Mouse (Mus musculus) ES-E14 (cell line): ENCODE results near the gene Trpm3. TPM values are rescaled to one million over a fixed set of nuclear protein-coding genes. Genes with fewer than 3 reads are reported as not detected.

Source experiments
- DNase-seq: peaks from one replicate; pipeline ENCODE4 v3.0.0-alpha.2; 2013; ENCODE audit warnings: low read depth, low spot score
- H3K27ac ChIP-seq: 2 replicates; pipeline ENCODE4 v1.5.1; 2012; ENCODE audit warnings: low read depth, mild to moderate bottlenecking, low read length, moderate library complexity, mixed read lengths; ENCODE audit not compliant: poor library complexity, insufficient read depth, severe bottlenecking
- H3K36me3 ChIP-seq: 2 replicates; pipeline ENCODE4 v1.6.1; 2012; ENCODE audit warnings: mild to moderate bottlenecking, low read length, moderate library complexity, mixed read lengths; ENCODE audit not compliant: control insufficient read depth, poor library complexity, insufficient read depth, severe bottlenecking
- H3K4me1 ChIP-seq, 2 experiments: fragments of 150-350 bp in 1 of 2; sonication (generic) in 1 of 2; 2 replicates each; pipeline ENCODE4 v1.6.1; 2012; ENCODE audit warnings: low read length in 2 of 2, mild to moderate bottlenecking in 1 of 2, mixed read lengths in 1 of 2; ENCODE audit not compliant: control insufficient read depth in 2 of 2, insufficient read depth in 2 of 2, poor library complexity in 1 of 2
- H3K4me3 ChIP-seq, 2 experiments: fragments of 150-350 bp in 1 of 2; sonication (generic) in 1 of 2; 2 replicates each; pipeline ENCODE4 v1.5.1; 2012; ENCODE audit warnings: low read length in 2 of 2, low read depth in 1 of 2, mild to moderate bottlenecking in 1 of 2, mixed read lengths in 1 of 2; ENCODE audit not compliant: insufficient read depth in 1 of 2, poor library complexity in 1 of 2, severe bottlenecking in 1 of 2
- H3K9ac ChIP-seq: 2 replicates; pipeline ENCODE4 v1.6.1; 2012; ENCODE audit warnings: low read depth, mild to moderate bottlenecking, low read length, mixed read lengths; ENCODE audit not compliant: poor library complexity, insufficient read depth, severe bottlenecking
- H3K9me3 ChIP-seq: fragments of 150-350 bp; sonication (generic); 2 replicates; pipeline ENCODE4 v1.6.1; 2012; ENCODE audit warnings: low read depth, mild to moderate bottlenecking, low read length; ENCODE audit not compliant: control insufficient read depth, insufficient read depth
- CHD2 ChIP-seq: IDR thresholded peaks from 2 replicates; pipeline ENCODE4 v1.6.1; 2014; ENCODE audit warnings: mild to moderate bottlenecking, low read depth, low read length, inconsistent platforms
- HCFC1 ChIP-seq: IDR thresholded peaks from 2 replicates; pipeline ENCODE4 v1.6.1; 2012; ENCODE audit warnings: low read length, inconsistent platforms, borderline replicate concordance; ENCODE audit not compliant: insufficient read depth
- MAFK ChIP-seq: IDR thresholded peaks from 2 replicates; pipeline ENCODE4 v1.6.1; 2014; ENCODE audit warnings: mild to moderate bottlenecking, low read depth, low read length, inconsistent platforms; ENCODE audit not compliant: insufficient read depth
- ZC3H11A ChIP-seq: IDR thresholded peaks from 2 replicates; pipeline ENCODE4 v1.6.1; 2012; ENCODE audit warnings: low read depth, mild to moderate bottlenecking, inconsistent platforms, low read length, borderline replicate concordance
- ZNF384 ChIP-seq: IDR thresholded peaks from 2 replicates; pipeline ENCODE4 v1.6.1; 2012; ENCODE audit warnings: low read depth, low read length, inconsistent platforms
- in situ Hi-C, 2 experiments: fragments of 600-800 bp; cut with MboI; formaldehyde crosslinking; loops; one replicate each; pipeline ENCODE4 v1.15.1; 2025; ENCODE audit warnings: low sequenced_read_pairs in 2 of 2, inconsistent platforms in 1 of 2; ENCODE audit not compliant: unreplicated experiment in 2 of 2
- total RNA-seq: library from RNA; depleted of rRNA; stranded (reverse); fragments of 300-350 nt; gene quantifications from 2 replicates; pipeline ENCODE4 v1.2.3, GENCODE M21; 2012

Trpm3 gene
- total RNA-seq, 1 experiment: 0.22 TPM

DNA sequence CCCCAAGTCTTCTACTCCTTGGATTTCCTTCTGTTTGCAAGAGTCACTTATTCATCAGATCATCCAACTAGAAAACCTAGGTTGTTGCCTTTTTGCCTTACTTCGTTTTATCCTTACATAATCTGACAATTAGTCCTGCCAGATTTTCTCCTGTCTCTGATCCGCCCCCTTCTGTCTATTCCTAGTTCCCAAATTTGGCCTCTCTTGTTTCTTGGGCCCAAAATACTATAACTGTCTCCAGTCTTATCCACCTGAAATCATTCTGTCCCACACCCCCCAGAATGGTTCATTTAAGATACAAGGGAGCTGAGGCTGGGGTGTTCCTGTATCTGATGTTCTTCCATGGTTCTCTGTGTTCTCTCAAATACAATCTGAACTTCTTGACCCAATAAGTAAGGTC is 318.1 kb downstream of the Trpm3 start:
- Histone ChIP-seq H3K36me3 (no peaks in the 10 kb centered on the region), H3K4me1 (no peaks in the 10 kb centered on the region), H3K9me3 (no peaks in the 10 kb centered on the region), H3K4me3 (no peak overlapping the region), H3K27ac (no peak overlapping the region), H3K9ac (no peak overlapping the region)
- DNase-seq: no peak
- in situ Hi-C loops: no loop called here
- TF ChIP-seq CHD2 (no peak), MAFK (no peak), ZC3H11A (no peak), ZNF384 (no peak), HCFC1 (no peak)

DNA sequence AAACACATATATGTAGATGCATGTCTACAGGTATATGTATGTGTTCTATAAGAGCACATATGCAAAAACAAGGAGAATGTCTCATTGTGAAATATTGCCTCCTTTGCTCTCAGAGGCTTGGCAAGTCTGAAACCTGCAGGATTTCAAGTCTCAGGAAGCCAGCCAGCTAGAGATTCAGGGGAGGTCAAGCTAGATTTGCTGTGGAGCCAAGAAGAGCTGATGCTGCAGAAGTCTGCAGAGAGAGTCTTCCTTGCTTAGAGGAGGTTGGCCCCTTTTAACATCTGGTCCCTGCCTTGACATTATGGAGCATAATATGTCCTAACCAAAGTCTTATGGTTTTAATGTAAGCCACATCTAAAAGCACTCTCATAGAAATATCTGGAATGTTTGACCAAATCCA is 323.2 kb downstream of the Trpm3 start:
- Histone ChIP-seq H3K27ac (no peak overlapping the region), H3K9me3 (no peaks in the 10 kb centered on the region), H3K4me3 (no peak overlapping the region), H3K9ac (no peak overlapping the region), H3K4me1 (no peaks in the 10 kb centered on the region), H3K36me3 (no peaks in the 10 kb centered on the region)
- no peak for TF ChIP-seq HCFC1
- no peak for DNase-seq
- in situ Hi-C loops: no loop called here

DNA sequence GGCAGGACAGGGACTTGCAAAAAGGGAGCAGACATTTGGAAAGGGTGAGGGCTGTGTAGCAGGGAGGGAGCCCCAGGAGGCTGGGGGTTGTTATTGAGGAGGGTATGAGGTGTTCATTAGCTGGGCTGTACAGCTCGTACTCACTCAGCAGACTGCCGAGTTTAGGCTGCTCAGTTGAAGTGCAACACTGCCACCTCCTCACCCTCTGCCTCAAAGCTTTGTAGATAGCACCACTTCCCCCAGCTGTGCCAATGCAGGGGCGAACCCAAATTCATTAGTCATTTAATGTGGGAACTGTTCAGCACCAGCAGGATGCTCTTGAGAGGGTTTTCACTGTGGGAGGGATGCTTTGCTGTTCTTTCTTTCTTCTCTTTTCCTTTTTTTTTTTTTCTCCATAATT is 324.7 kb downstream of the Trpm3 start:
- in situ Hi-C loops: no loop called here
- TF ChIP-seq ZNF384: no peak
- no peak for TF ChIP-seq HCFC1
- no peak for TF ChIP-seq ZC3H11A
- TF ChIP-seq MAFK: no peak
- TF ChIP-seq CHD2: no peak
- no peak overlapping the region for H3K9ac ChIP-seq
- H3K4me1 ChIP-seq: no peaks in the 10 kb centered on the region
- H3K27ac ChIP-seq: no peak overlapping the region
- no peaks in the 10 kb centered on the region for H3K9me3 ChIP-seq
- no peak overlapping the region for H3K4me3 ChIP-seq
- no peaks in the 10 kb centered on the region for H3K36me3 ChIP-seq
- no peak for DNase-seq

DNA sequence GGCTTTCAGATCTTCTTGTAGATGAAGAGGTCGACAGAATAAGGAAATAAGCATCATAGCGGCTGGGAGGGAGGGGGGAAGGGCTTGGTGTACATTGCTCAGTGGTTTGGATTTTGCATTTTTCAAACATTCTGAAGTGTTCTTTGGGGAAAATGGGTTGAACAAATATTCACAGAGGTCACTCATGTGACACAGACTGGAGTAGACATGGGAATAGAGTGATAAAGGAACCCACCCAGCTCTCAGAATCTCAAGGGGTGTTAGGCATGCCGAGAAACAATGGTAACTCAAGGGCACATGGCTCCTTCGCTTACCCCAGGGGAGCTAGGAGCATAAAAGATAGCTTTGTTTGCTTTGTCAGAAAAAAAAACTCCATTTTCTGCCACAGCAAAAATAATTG is 330.8 kb downstream of the Trpm3 start:
- Histone ChIP-seq H3K4me1 (no peaks in the 10 kb centered on the region), H3K4me3 (no peak overlapping the region), H3K9me3 (no peaks in the 10 kb centered on the region), H3K36me3 (no peaks in the 10 kb centered on the region), H3K27ac (no peak overlapping the region), H3K9ac (no peak overlapping the region)
- in situ Hi-C loops: no loop called here
- TF ChIP-seq CHD2: no peak
- TF ChIP-seq ZNF384: no peak
- no peak for TF ChIP-seq MAFK
- TF ChIP-seq HCFC1: no peak
- no peak for TF ChIP-seq ZC3H11A
- DNase-seq: no peak

DNA sequence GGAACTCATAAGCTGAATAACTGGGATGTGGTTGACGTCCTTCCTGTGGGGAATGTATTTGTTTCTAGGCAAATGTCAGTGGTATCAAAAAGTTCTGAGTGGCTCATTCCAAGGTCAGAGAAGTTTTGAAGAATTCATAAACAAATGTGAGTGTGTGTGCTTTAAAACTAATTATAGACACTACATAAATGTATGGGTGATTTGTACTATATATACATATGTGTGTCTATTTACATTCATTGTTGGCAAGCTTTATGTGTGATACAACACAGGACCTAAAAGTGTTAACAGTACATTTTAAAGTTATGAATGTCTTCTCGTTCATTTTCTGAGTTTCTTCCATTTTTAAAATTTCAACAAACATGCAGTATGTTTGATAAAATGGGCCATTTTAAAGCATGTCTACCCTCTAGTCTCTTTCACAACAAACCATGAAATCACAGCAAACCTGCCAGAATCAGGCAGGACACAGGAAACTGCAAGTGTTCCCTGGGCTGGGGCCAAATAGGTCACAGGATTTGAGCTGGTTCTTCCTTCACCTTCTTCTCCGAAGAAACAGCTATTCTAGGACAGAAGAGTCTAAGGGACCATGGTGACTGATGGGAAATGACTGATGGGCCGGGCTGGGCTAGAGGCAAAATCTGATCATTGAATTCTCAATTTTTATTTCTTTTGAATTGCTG is 334.3 kb downstream of the Trpm3 start:
- H3K4me1 ChIP-seq: no peaks in the 10 kb centered on the region
- H3K27ac ChIP-seq: no peak overlapping the region
- no peak for DNase-seq
- H3K4me3 ChIP-seq: no peak overlapping the region
- no peak overlapping the region for H3K9ac ChIP-seq
- in situ Hi-C loops: no loop called here
- no peak for TF ChIP-seq MAFK
- TF ChIP-seq ZC3H11A: no peak
- no peak for TF ChIP-seq ZNF384
- TF ChIP-seq HCFC1: no peak
- no peak for TF ChIP-seq CHD2
- no peaks in the 10 kb centered on the region for H3K36me3 ChIP-seq
- H3K9me3 ChIP-seq: no peaks in the 10 kb centered on the region
